Mouse (Mus musculus): Measurements from ENCODE around the gene Rasl10a.

- TF ChIP-seq CTCF (conservative IDR thresholded peaks at IDR 0.05; ENCODE audit: low read length) (no peak), POU5F1 (IDR thresholded peaks at IDR 0.05; ENCODE audit: borderline replicate concordance, low read length) (no peak)
These were observed 16.7 kb upstream of the Rasl10a start for GRCm38 (mm10) chr11:5041144-5041780.

Data from E14TG2a.4 (cell line).